Mouse (Mus musculus) liver, embryonic 14.5 days (tissue): Measurements from ENCODE around the gene Myl10. TPM values are rescaled to one million over a fixed set of nuclear protein-coding genes. Genes with fewer than 3 reads are reported as not detected.

ENCODE experiments used
- ATAC-seq: fragments of 200-750 bp; cut with Nextera tagmentation; 2 replicates; pipeline ENCODE4 v1.8.0; 2017; ENCODE audit warnings: moderate number of reproducible peaks, mild to moderate bottlenecking, moderate library complexity; ENCODE audit not compliant: insufficient read depth
- DNase-seq, 3 experiments: peaks; one replicate each; pipeline ENCODE4 v3.0.0-alpha.2; 2012 to 2013; ENCODE audit warnings: low read depth in 3 of 3, low spot score in 3 of 3
- H3K27ac ChIP-seq: fragments of 300-500 bp; sonication (generic); 2 replicates; pipeline ENCODE4 v1.5.1; 2014; ENCODE audit warnings: moderate library complexity, mild to moderate bottlenecking, control low read depth, inconsistent platforms
- H3K27me3 ChIP-seq: fragments of 300-500 bp; sonication (generic); 2 replicates; pipeline ENCODE4 v1.6.1; 2014; ENCODE audit warnings: mild to moderate bottlenecking, low read length, moderate library complexity; ENCODE audit not compliant: control insufficient read depth, insufficient read depth
- H3K36me3 ChIP-seq: fragments of 300-500 bp; sonication (generic); replicated peaks from 2 replicates; pipeline ENCODE4 v1.6.1; 2014; ENCODE audit warnings: low read depth; ENCODE audit not compliant: control insufficient read depth, insufficient read depth
- H3K4me1 ChIP-seq, 2 experiments: fragments of 200-500 bp in 1 of 2; fragments of 300-500 bp in 1 of 2; sonication (generic) in 1 of 2; replicated peaks; 2 replicates each; pipeline ENCODE4 v1.6.1; 2012 to 2014; ENCODE audit warnings: antibody characterized with exemption in 1 of 2, inconsistent platforms in 1 of 2, low read length in 1 of 2; ENCODE audit not compliant: control insufficient read depth in 2 of 2, insufficient read depth in 2 of 2
- H3K4me2 ChIP-seq: fragments of 300-500 bp; sonication (generic); 2 replicates; pipeline ENCODE4 v1.6.1; 2014; ENCODE audit warnings: low read depth, mild to moderate bottlenecking, control low read depth, moderate library complexity
- H3K4me3 ChIP-seq, 2 experiments: fragments of 200-500 bp in 1 of 2; fragments of 300-500 bp in 1 of 2; sonication (generic) in 1 of 2; 2 replicates each; pipeline ENCODE4 v1.5.1; 2012 to 2014; ENCODE audit warnings: low read depth in 2 of 2, low read length in 2 of 2, mild to moderate bottlenecking in 2 of 2, control low read depth in 1 of 2, inconsistent platforms in 1 of 2, moderate library complexity in 1 of 2; ENCODE audit not compliant: insufficient read depth in 1 of 2
- H3K9ac ChIP-seq: fragments of 300-500 bp; sonication (generic); replicated peaks from 2 replicates; pipeline ENCODE4 v1.6.1; 2014; ENCODE audit warnings: mild to moderate bottlenecking, control low read depth, moderate library complexity
- H3K9me3 ChIP-seq: fragments of 300-500 bp; sonication (generic); 2 replicates; pipeline ENCODE4 v1.6.1; 2016; ENCODE audit warnings: low read length, mixed read lengths; ENCODE audit not compliant: control insufficient read depth
- CTCF ChIP-seq: IDR thresholded peaks from 2 replicates; pipeline ENCODE4 v1.5.1; 2016; ENCODE audit warnings: antibody characterized with exemption, low read depth, control low read depth
- EP300 ChIP-seq: IDR thresholded peaks from 2 replicates; pipeline ENCODE4 v1.6.1; 2016; ENCODE audit warnings: antibody characterized with exemption, low read depth
- WGBS: fragments of 180-500 bp; shearing (Covaris S2); extraction: QIAGEN DNeasy Blood & Tissue Kit; methylation state at CpG from one replicate; pipeline ENCODE4 v1.1.7; 2014; ENCODE audit not compliant: insufficient replicate concordance; 5-methylcytosine and 5-hydroxymethylcytosine counted together
- polyA plus RNA-seq, 2 experiments: library from polyadenylated mRNA; depleted of rRNA in 1 of 2; stranded (reverse) in 1 of 2; unstranded in 1 of 2; fragments of >200 nt; fragmentation: Nextera tagmentation in 1 of 2; extraction: Ambion mirVana in 1 of 2; gene quantifications; 2 replicates each; pipeline versions ENCODE4 v1.2.1 to v1.2.3; 2012 to 2014

The Myl10 gene
- polyA plus RNA-seq, 2 experiments: not detected

DNA sequence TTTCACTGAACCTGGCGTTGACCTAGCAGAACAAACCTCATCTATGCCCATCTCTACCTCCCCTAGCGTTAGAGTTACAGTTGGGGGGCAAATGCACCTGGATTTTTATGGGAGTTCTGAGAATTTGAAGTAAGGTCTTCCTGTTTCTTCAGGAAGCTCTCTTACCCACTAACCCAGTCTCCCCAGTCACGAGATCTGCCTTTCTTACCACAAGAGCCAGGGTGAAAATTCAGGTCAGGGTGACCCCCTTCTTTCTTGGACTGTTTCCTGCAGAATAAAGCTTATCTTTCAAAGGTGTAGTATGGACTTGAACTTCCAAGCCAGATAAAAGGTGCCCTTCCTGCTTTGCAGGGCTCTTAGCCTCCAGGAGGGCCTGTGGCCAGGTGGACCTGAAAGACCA, 1.8 kb upstream of the Myl10 start:
- Histone ChIP-seq H3K9ac (no peak overlapping the region), H3K4me3 (no peak overlapping the region), H3K4me2 (no peak overlapping the region), H3K27me3 (no peaks in the 10 kb centered on the region), H3K4me1 (no peaks in the 10 kb centered on the region), H3K9me3 (no peaks in the 10 kb centered on the region), H3K36me3 (no peaks in the 10 kb centered on the region), H3K27ac (no peak overlapping the region)
- WGBS: 28% methylated on average over 3 of the region's 3 CpGs
- ATAC-seq (no peak), DNase-seq (no peak)
- TF ChIP-seq EP300 (no peak), CTCF (no peak)

DNA sequence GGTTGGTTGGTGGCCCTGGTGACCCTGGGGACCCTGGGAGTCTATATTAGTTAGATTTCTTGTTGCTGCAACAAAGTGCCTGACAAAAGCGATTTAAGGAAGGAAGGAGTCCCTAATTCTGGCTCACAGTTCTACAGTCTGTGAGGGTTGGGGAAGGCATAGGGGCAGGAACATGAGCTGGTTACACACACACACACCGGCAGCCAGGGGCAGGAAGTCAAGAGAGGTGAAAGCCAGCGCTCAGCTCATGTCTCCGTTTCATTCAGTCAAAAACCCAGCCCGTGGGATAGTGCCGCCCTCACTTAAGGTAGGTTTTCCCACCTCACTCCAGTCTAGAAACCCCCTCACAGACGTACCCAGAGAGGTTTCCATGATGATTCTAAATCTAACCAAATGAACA, 472 bp downstream of the Myl10 start:
- DNase-seq: no peak
- H3K36me3 ChIP-seq: no peaks in the 10 kb centered on the region
- no peak overlapping the region for H3K27ac ChIP-seq
- H3K4me1 ChIP-seq: no peaks in the 10 kb centered on the region
- H3K9me3 ChIP-seq: no peaks in the 10 kb centered on the region
- ATAC-seq: no peak
- no peak overlapping the region for H3K9ac ChIP-seq
- no peak overlapping the region for H3K4me2 ChIP-seq
- TF ChIP-seq CTCF: no peak
- no peak for TF ChIP-seq EP300
- H3K27me3 ChIP-seq: no peaks in the 10 kb centered on the region
- 30% methylated on average over 7 of the region's 7 CpGs for WGBS
- H3K4me3 ChIP-seq: no peak overlapping the region

DNA sequence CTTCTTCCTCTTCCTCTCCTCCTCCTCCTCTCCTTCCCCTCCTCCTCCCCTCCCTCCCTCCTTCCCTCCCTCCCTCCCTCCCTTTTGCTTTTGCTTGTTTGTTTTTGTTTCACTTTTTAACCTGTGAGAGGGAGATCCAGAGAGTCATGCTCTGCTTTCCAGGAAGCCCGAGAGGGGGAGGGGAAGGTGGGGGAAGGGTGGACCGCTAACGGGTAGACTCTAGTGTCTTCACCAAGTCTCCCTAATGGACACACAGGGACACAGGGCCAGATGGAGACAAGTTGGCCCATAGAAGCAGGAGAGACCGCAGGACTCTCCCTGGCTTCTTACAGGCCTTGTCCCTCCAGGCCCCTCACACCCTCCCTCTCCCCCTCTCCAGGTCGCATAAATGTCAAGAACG, 2.0 kb downstream of the Myl10 start:
- DNase-seq (no peak), ATAC-seq (no peak)
- WGBS: 40% methylated on average over 6 of the region's 6 CpGs
- Histone ChIP-seq H3K9me3 (no peaks in the 10 kb centered on the region), H3K4me1 (no peaks in the 10 kb centered on the region), H3K27me3 (no peaks in the 10 kb centered on the region), H3K9ac (no peak overlapping the region), H3K36me3 (no peaks in the 10 kb centered on the region), H3K27ac (no peak overlapping the region), H3K4me3 (no peak overlapping the region), H3K4me2 (no peak overlapping the region)
- TF ChIP-seq CTCF: no peak
- TF ChIP-seq EP300: no peak

DNA sequence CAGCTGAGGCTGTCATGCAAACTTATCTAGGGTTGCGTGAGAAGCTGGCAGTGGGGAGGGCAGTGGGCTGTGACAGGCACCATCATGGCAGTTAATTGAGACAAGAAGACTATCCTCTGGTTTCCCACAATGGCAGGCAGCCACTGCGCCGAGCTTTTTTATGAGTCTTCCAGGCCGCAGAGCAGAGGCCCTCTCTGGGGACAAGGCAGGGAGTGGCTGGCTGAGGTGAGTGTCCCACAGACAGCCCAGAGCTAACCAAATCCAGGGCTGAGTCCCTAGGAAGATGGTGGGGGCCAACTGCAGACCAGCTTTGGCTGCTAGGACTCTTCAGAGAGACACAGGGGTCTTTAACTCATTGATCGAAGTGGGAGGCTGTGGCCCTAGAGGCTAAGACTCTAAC, 3.6 kb downstream of the Myl10 start:
- ATAC-seq (no peak), DNase-seq (no peak)
- H3K4me3 ChIP-seq: no peak overlapping the region
- H3K27me3 ChIP-seq: no peaks in the 10 kb centered on the region
- H3K27ac ChIP-seq: no peak overlapping the region
- H3K9ac ChIP-seq: no peak overlapping the region
- no peaks in the 10 kb centered on the region for H3K4me1 ChIP-seq
- 74% methylated on average over 5 of the region's 5 CpGs for WGBS
- no peaks in the 10 kb centered on the region for H3K36me3 ChIP-seq
- no peaks in the 10 kb centered on the region for H3K9me3 ChIP-seq
- TF ChIP-seq CTCF (no peak), EP300 (no peak)
- no peak overlapping the region for H3K4me2 ChIP-seq

DNA sequence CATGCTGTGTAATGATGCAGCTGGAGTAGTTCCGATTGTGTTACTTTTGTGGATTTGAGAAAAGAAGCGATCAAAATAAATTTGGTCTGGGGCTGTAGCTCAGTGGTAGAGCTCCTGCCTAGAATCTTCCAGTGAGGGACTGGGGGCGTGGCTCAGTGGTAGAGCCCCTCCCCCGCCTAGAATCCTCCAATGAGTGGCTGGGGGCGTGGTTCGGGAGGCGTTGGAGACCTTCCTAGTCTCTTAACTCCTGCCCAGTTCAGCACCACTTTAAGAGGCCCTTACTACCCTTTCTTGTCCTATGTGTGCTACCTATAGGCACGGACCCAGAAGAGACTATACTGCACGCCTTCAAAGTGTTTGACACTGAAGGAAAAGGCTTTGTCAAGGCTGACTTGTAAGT, 4.7 kb downstream of the Myl10 start:
- DNase-seq (no peak), ATAC-seq (no peak)
- no peak overlapping the region for H3K9ac ChIP-seq
- no peaks in the 10 kb centered on the region for H3K9me3 ChIP-seq
- no peak overlapping the region for H3K4me2 ChIP-seq
- H3K27me3 ChIP-seq: no peaks in the 10 kb centered on the region
- H3K4me1 ChIP-seq: no peaks in the 10 kb centered on the region
- no peak for TF ChIP-seq CTCF
- no peak for TF ChIP-seq EP300
- WGBS: 55% methylated on average over 9 of the region's 9 CpGs
- H3K36me3 ChIP-seq: no peaks in the 10 kb centered on the region
- H3K27ac ChIP-seq: no peak overlapping the region
- H3K4me3 ChIP-seq: no peak overlapping the region
